8 mouse cellular contexts compared by ENCODE assay signal in genomic region chr9:77753853-77754727, GRCm38 (mm10). TPM values are rescaled to one million over a fixed set of nuclear protein-coding genes. Genes with fewer than 3 reads are reported as not detected.
A peak's percentile ranks its signal among the peaks of the same experiment; 100 is the strongest.
DNase-seq lines count a peak whose midpoint lies in the region; ATAC-seq and TF ChIP-seq lines count a peak whose summit lies in the region.

TSS of gene Gclc (plus strand) at chr9:77754535.

- TF ChIP-seq CTCF in heart, adult 2 months (IDR thresholded peaks at IDR 0.05): no peak

- ATAC-seq in embryonic facial prominence, embryonic 14.5 days (ENCODE audit: low read depth): peak; percentile 80
- ATAC-seq in limb, embryonic 12.5 days (ENCODE audit: insufficient number of reproducible peaks, insufficient read depth, low FRiP score, low TSS enrichment, low read depth): peak; percentile 61
- ATAC-seq in midbrain, embryonic 14.5 days (ENCODE audit: low FRiP score, low TSS enrichment): peak; percentile 86

- no peaks in the 10 kb centered on the region for H3K36me3 ChIP-seq in embryonic facial prominence, embryonic 14.5 days (ENCODE audit: control insufficient read depth, insufficient read depth, low read length)
- peaks cover 2% of the 10 kb centered on the region for H3K36me3 ChIP-seq in heart, adult 2 months (ENCODE audit: control insufficient read depth, insufficient read depth, low read length)
- H3K36me3 ChIP-seq in limb, embryonic 12.5 days: no peaks in the 10 kb centered on the region
- no peaks in the 10 kb centered on the region for H3K36me3 ChIP-seq in midbrain, embryonic 14.5 days (ENCODE audit: control insufficient read depth, insufficient read depth, low read length)

- intact Hi-C loops in heart, adult 2 months (cut with DNase I): loop anchor here (5.0 kb wide), 2 partner anchors 158 to 207 kb away; no protein-coding TSS in a partner anchor

- peak; percentile 77 for DNase-seq in 3T3-L1 (ENCODE audit: low read depth, low spot score)
- peak; percentile 77 to 82 for DNase-seq in adrenal gland, postnatal 4 days (ENCODE audit: low spot score in 2 of 2)
- peak; percentile 93 for DNase-seq in embryonic facial prominence, embryonic 14.5 days (ENCODE audit: low spot score)
- DNase-seq in heart, adult 2 months: peak; percentile 95 to 96
- peak; percentile 89 to 91 for DNase-seq in kidney, adult 8-10 months
- peak; percentile 96 for DNase-seq in midbrain, embryonic 14.5 days
- peak; percentile 89 for DNase-seq in spleen, adult 12 weeks (ENCODE audit: low spot score)

- H3K4me1 ChIP-seq in embryonic facial prominence, embryonic 14.5 days (ENCODE audit: control insufficient read depth, insufficient read depth, low read length): peaks cover 10% of the 10 kb centered on the region
- peaks cover 3% of the 10 kb centered on the region for H3K4me1 ChIP-seq in heart, adult 2 months (ENCODE audit: control insufficient read depth, insufficient read depth, low read length)
- peaks cover 16% of the 10 kb centered on the region for H3K4me1 ChIP-seq in limb, embryonic 12.5 days (replicated peaks)
- peaks cover 22% of the 10 kb centered on the region for H3K4me1 ChIP-seq in midbrain, embryonic 14.5 days (ENCODE audit: control insufficient read depth, insufficient read depth, low read length)

- WGBS in embryonic facial prominence, embryonic 14.5 days: 10% methylated on average over 34 of the region's 54 CpGs
- 8% methylated on average over 49 of the region's 54 CpGs for WGBS in heart, adult 2 months
- 7% methylated on average over 53 of the region's 54 CpGs for WGBS in limb, embryonic 12.5 days
- WGBS in midbrain, embryonic 14.5 days: 8% methylated on average over 50 of the region's 54 CpGs

- peak within 1 kb of the TSS; percentile 74 for H3K27ac ChIP-seq in embryonic facial prominence, embryonic 14.5 days (replicated peaks; ENCODE audit: low read depth, low read length)
- H3K27ac ChIP-seq in heart, adult 2 months: peak within 1 kb of the TSS; percentile 78
- H3K27ac ChIP-seq in limb, embryonic 12.5 days: peak within 1 kb of the TSS; percentile 78; the same call in 1 of the 2 replicates
- peak within 1 kb of the TSS; percentile 86 for H3K27ac ChIP-seq in midbrain, embryonic 14.5 days (replicated peaks; ENCODE audit: low read depth, low read length)

- TF ChIP-seq EP300 in heart, adult 2 months (IDR thresholded peaks at IDR 0.05; ENCODE audit: insufficient read depth, low read depth, low read length): 0 out of 2 replicates have a peak, but pooled peaks have one; percentile 46

- no peaks in the 10 kb centered on the region; the same call in 1 of the 2 replicates for H3K79me2 ChIP-seq in heart, adult 2 months (replicated peaks; ENCODE audit: control insufficient read depth, insufficient read depth, low read length)

- peak; percentile 83 for TF ChIP-seq POLR2A in heart, adult 2 months (IDR thresholded peaks at IDR 0.05; ENCODE audit: insufficient read depth, low read depth, low read length)

- no peaks in the 10 kb centered on the region for H3K27me3 ChIP-seq in embryonic facial prominence, embryonic 14.5 days (replicated peaks; ENCODE audit: control insufficient read depth, insufficient read depth, low read length)
- no peaks in the 10 kb centered on the region for H3K27me3 ChIP-seq in heart, adult 2 months (ENCODE audit: control insufficient read depth, insufficient read depth, low read length)
- H3K27me3 ChIP-seq in limb, embryonic 12.5 days: no peaks in the 10 kb centered on the region
- no peaks in the 10 kb centered on the region for H3K27me3 ChIP-seq in midbrain, embryonic 14.5 days (ENCODE audit: control insufficient read depth, insufficient read depth, low read length)

- H3K9me3 ChIP-seq in embryonic facial prominence, embryonic 14.5 days (ENCODE audit: control insufficient read depth, low read length): no peaks in the 10 kb centered on the region
- H3K9me3 ChIP-seq in limb, embryonic 12.5 days: no peaks in the 10 kb centered on the region
- no peaks in the 10 kb centered on the region for H3K9me3 ChIP-seq in midbrain, embryonic 14.5 days (ENCODE audit: control insufficient read depth, low read length)

- H3K4me3 ChIP-seq in embryonic facial prominence, embryonic 14.5 days (ENCODE audit: low read depth, low read length): peak within 1 kb of the TSS; percentile 82
- H3K4me3 ChIP-seq in heart, adult 2 months: peak within 1 kb of the TSS; percentile 78
- peak within 1 kb of the TSS; percentile 65 for H3K4me3 ChIP-seq in limb, embryonic 12.5 days (replicated peaks)
- H3K4me3 ChIP-seq in midbrain, embryonic 14.5 days (replicated peaks; ENCODE audit: low read depth, low read length): peak within 1 kb of the TSS; percentile 77

- H3K4me2 ChIP-seq in embryonic facial prominence, embryonic 14.5 days (ENCODE audit: low read depth, low read length): peak within 1 kb of the TSS; percentile 87
- H3K4me2 ChIP-seq in limb, embryonic 12.5 days: peak within 1 kb of the TSS; percentile 77
- peak within 1 kb of the TSS; percentile 71 for H3K4me2 ChIP-seq in midbrain, embryonic 14.5 days (ENCODE audit: low read length)

- peak within 1 kb of the TSS; percentile 80 for H3K9ac ChIP-seq in embryonic facial prominence, embryonic 14.5 days (ENCODE audit: low read depth, low read length)
- peak within 1 kb of the TSS; percentile 47 for H3K9ac ChIP-seq in heart, adult 2 months (ENCODE audit: low read depth, low read length)
- H3K9ac ChIP-seq in limb, embryonic 12.5 days (replicated peaks): peak within 1 kb of the TSS; percentile 82
- peak within 1 kb of the TSS; percentile 71 for H3K9ac ChIP-seq in midbrain, embryonic 14.5 days (replicated peaks; ENCODE audit: low read length)

RNA-seq across cellular contexts. Expression of gene Gclc, which starts in this region (rescaled TPM):
- 10 to 100 TPM; 45.1 to 45.5 TPM for total RNA-seq in adrenal gland, postnatal 4 days (2021)
- polyA plus RNA-seq in embryonic facial prominence, embryonic 14.5 days (2014; fragmentation: Nextera tagmentation; extraction: Ambion mirVana): 16.8 and 17.7 TPM in 2 replicates
- 10 to 100 TPM; 10.6 to 12.0 TPM for total RNA-seq in heart, adult 2 months (2021)
- polyA plus RNA-seq in heart, adult 2 months (2012; rRNA removed): 6.6 and 9.3 TPM in 2 replicates
- 14.5 and 14.7 TPM in 2 replicates for polyA plus RNA-seq in limb, embryonic 12.5 days (2016; fragmentation: Nextera tagmentation; extraction: Ambion mirVana)
- 19.6 and 24.5 TPM in 2 replicates for polyA plus RNA-seq in midbrain, embryonic 14.5 days (2014; fragmentation: Nextera tagmentation; extraction: Ambion mirVana)

Comparison
In these comparisons a context has a peak if more than half of its experiments do, and no peak if none do; other contexts are left out.
1. Peak in every context shown above with its lines: DNase-seq, ATAC-seq, H3K4me3 ChIP-seq and H3K27ac ChIP-seq.